Mouse (Mus musculus): Measurements from ENCODE around the gene Ctxn1. TPM values are rescaled to one million over a fixed set of nuclear protein-coding genes. Genes with fewer than 3 reads are reported as not detected.

The Ctxn1 gene
- polyA plus RNA-seq, 1 experiment from 2014 or later: 209 TPM

DNA sequence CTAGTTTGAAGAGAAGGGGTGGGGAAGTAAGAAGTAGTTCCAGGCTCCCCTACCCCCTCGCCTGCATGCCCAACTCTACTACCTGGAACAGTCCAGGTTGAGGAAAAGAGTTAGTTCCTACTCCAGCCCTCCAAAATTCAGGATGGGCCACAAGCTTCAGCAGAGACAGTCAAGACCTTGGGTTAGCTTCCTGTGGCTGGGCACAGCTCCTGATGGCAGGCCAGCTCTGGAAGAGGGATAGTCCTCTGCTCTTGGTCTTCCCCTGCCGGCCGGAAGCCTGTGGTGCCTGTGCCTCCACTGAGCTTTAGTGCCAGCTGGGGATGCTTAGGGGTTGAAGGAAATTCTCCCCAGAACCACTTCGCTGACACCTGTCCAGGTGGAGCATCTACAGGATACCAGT, 32.8 kb downstream of the Ctxn1 start:
- ATAC-seq (ENCODE audit: low FRiP score, low read depth): no peak
- H3K4me2 ChIP-seq (replicated peaks): peak overlapping the region; percentile 51
- no peak overlapping the region for H3K9ac ChIP-seq
- H3K4me3 ChIP-seq: no peak overlapping the region
- no peak overlapping the region for H3K27ac ChIP-seq
- H3K36me3 ChIP-seq: no peaks in the 10 kb centered on the region
- no peaks in the 10 kb centered on the region for H3K9me3 ChIP-seq
- WGBS: 29% methylated on average over 4 of the region's 4 CpGs
- peaks cover 25% of the 10 kb centered on the region for H3K27me3 ChIP-seq (replicated peaks)
- H3K4me1 ChIP-seq: peaks cover 6% of the 10 kb centered on the region

DNA sequence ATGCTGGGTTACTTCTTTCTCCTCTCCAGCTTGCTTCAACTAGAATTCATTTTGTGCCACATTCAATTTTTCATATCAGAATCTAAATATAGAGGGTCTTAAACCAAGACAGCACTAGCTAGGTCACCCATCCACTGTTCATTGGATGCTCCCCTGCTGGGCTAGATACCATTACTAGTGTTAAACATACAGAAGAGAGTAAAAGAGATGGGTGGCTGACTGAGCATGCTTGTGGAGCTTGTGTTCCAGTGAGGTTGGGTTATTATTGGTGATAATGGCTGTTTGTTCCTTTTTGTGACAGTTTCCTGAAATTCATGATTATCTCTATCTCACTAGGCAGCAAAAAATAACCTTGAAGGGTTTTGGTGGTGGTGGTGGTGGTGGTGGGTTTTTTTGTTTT, 37.0 kb downstream of the Ctxn1 start:
- Histone ChIP-seq H3K27ac (no peak overlapping the region), H3K4me2 (replicated peaks) (no peak overlapping the region), H3K27me3 (replicated peaks) (peaks cover 14% of the 10 kb centered on the region), H3K9me3 (no peaks in the 10 kb centered on the region), H3K4me3 (no peak overlapping the region), H3K9ac (no peak overlapping the region), H3K36me3 (no peaks in the 10 kb centered on the region), H3K4me1 (peaks cover 6% of the 10 kb centered on the region)
- no peak for ATAC-seq (ENCODE audit: low FRiP score, low read depth)

DNA sequence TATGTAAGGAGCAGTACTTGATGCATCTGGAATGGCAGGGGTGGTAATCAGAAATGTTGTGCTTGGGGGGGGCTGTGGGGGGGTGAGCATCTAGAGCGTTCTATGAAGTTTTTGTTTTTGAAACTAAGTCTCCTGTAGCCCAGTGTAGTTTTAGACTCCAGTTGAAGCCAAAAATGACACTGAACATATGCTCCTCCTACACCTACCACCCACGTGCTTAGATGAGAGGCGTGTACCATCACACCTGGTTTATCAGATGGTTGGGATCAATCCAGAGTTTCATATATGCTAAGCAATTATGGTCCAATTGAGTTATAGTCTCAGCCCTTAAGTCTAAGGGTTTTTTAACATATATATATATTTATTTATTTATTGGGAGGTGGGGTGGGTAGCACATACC, 39.5 kb downstream of the Ctxn1 start:
- Histone ChIP-seq H3K4me1 (peaks cover 19% of the 10 kb centered on the region), H3K27ac (no peak overlapping the region), H3K4me3 (no peak overlapping the region), H3K9ac (no peak overlapping the region), H3K9me3 (no peaks in the 10 kb centered on the region), H3K4me2 (replicated peaks) (no peak overlapping the region), H3K27me3 (replicated peaks) (0 out of 2 replicates have a peak, but pooled peaks cover 7% of the 10 kb centered on the region), H3K36me3 (peaks cover 2% of the 10 kb centered on the region; the same call in 1 of the 2 replicates)
- 88% methylated on average over 3 of the region's 3 CpGs for WGBS
- no peak for ATAC-seq (ENCODE audit: low FRiP score, low read depth)

- Histone ChIP-seq H3K4me3 (peak within 1 kb of the TSS; percentile 62), H3K36me3 (peaks cover 7% of the 10 kb centered on the region; the same call in 1 of the 2 replicates), H3K4me1 (peaks cover 40% of the 10 kb centered on the region), H3K4me2 (replicated peaks) (peak within 1 kb of the TSS; percentile 87), H3K9ac (peak within 1 kb of the TSS; percentile 86), H3K9me3 (no peaks in the 10 kb centered on the region), H3K27me3 (replicated peaks) (peaks cover 11% of the 10 kb centered on the region; the same call in 1 of the 2 replicates), H3K27ac (peak within 1 kb of the TSS; percentile 63; the same call in 1 of the 2 replicates)
- 1% methylated on average over 44 of the region's 44 CpGs for WGBS
- ATAC-seq (ENCODE audit: low FRiP score, low read depth): peak; percentile 93
Measured at GRCm38 (mm10) chr8:4216791-4217621, 42.1 kb downstream of the Ctxn1 start, which contains the start of gene Prr36. Prr36 (minus strand) TSS chr8:4217459.

DNA sequence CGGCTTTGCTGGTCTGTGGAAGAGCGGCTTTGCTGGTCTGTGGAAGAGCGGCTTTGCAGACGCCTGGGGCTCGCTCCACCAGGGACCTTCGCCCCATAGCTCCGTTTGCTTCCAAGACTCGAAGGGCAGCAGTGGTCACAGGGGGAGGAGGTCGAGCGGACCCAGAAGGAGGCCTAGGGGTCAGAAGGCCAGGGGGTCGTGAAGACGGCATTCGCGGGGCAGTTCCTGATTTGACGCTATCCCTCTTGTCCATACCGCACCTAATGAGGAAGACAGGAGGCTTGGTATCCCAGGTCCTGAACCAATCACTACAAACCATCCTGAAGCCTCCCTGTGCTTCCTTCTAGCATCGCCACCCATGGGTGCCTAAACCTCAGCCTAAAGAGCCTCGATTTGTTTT, 42.8 kb downstream of the Ctxn1 start:
- peak; percentile 11; the same call in 1 of the 2 replicates for ATAC-seq (ENCODE audit: low FRiP score, low read depth)
- Histone ChIP-seq H3K4me3 (peak overlapping the region; percentile 62), H3K27ac (peak overlapping the region; percentile 63; the same call in 1 of the 2 replicates), H3K4me2 (replicated peaks) (peak overlapping the region; percentile 87), H3K36me3 (peaks cover 7% of the 10 kb centered on the region; the same call in 1 of the 2 replicates), H3K9ac (peak overlapping the region; percentile 86), H3K9me3 (no peaks in the 10 kb centered on the region), H3K4me1 (peaks cover 40% of the 10 kb centered on the region), H3K27me3 (replicated peaks) (peaks cover 11% of the 10 kb centered on the region; the same call in 1 of the 2 replicates)
- 6% methylated on average over 18 of the region's 18 CpGs for WGBS

- H3K9me3 ChIP-seq: no peaks in the 10 kb centered on the region
- H3K4me2 ChIP-seq (replicated peaks): peak overlapping the region; percentile 87
- H3K9ac ChIP-seq: peak overlapping the region; percentile 40; the same call in 1 of the 2 replicates
- peaks cover 11% of the 10 kb centered on the region; the same call in 1 of the 2 replicates for H3K27me3 ChIP-seq (replicated peaks)
- WGBS: 10% methylated on average over 33 of the region's 33 CpGs
- peaks cover 25% of the 10 kb centered on the region for H3K36me3 ChIP-seq
- ATAC-seq (ENCODE audit: low FRiP score, low read depth): no peak
- peak overlapping the region; percentile 39 for H3K4me3 ChIP-seq
- peaks cover 43% of the 10 kb centered on the region for H3K4me1 ChIP-seq
- H3K27ac ChIP-seq: no peak overlapping the region
Measured at GRCm38 (mm10) chr8:4214006-4214980, 44.8 kb downstream of the Ctxn1 start.

DNA sequence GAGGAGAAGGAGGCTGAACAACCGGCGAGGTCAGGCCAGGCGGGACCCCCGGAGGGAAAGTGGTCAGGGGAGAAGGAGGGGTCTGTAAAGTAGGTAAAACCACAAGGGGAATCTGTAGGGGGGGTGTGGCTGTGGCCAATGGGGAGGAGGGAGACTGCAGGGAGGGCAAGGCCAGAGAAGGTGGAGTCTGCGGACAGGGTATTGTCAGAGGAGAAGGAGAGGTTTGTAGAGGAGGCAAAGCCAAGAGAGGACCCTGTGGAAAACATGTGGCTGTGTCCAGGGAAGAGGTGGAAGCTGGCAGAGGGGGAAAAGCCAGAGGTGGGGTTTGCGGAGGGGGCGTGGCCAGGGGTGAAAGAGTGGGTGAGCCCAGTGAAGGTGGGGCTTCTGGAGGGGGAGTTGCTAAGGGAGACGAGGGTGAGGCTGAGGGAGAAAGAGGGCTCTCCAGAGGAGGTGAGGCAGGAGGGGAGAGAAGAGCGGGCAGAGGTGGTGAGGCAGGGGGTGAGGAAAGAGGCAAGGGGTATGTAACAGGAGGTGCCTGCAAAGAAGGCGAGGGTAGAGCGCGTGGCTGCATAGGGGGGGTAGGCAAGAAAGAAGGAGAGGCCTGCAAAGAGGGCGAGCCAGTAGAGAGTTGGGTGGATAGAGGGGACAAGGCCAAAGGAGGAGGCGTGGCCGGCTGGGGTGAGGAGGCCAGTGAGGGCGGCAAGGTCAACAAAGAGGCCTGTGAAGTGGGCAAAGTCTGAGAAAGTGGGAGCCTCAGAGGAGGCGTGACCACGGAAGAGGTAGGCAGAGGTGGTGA, 45.7 kb downstream of the Ctxn1 start:
- Histone ChIP-seq H3K4me1 (peaks cover 43% of the 10 kb centered on the region), H3K4me2 (replicated peaks) (peak overlapping the region; percentile 87), H3K27me3 (replicated peaks) (peaks cover 11% of the 10 kb centered on the region; the same call in 1 of the 2 replicates), H3K9me3 (no peaks in the 10 kb centered on the region), H3K4me3 (peak overlapping the region; percentile 39), H3K36me3 (peaks cover 31% of the 10 kb centered on the region), H3K9ac (peak overlapping the region; percentile 56), H3K27ac (no peak overlapping the region)
- peak; percentile 6; the same call in 1 of the 2 replicates for ATAC-seq (ENCODE audit: low FRiP score, low read depth)
- WGBS: 3% methylated on average over 18 of the region's 18 CpGs

DNA sequence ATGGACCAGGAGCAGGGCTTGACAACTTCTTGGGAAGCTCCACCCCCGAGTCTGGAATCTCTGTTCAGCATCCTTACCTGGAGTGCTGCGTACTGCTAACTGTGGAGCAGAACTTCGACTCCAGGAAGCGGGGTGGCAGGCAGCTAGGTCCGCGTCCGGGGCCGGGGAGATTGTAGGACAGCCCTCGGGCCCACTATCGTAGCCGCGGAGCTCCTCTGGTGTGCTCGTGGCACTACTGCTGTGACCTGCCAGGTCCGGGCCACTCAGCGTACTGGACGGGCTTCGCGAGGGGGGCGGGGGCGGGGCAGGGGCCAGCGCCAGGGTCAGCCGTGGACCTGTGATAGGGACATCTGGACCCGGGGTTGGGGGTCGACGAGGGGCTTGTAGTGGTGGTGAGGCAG, 46.3 kb downstream of the Ctxn1 start:
- no peak for ATAC-seq (ENCODE audit: low FRiP score, low read depth)
- WGBS: 2% methylated on average over 25 of the region's 25 CpGs

DNA sequence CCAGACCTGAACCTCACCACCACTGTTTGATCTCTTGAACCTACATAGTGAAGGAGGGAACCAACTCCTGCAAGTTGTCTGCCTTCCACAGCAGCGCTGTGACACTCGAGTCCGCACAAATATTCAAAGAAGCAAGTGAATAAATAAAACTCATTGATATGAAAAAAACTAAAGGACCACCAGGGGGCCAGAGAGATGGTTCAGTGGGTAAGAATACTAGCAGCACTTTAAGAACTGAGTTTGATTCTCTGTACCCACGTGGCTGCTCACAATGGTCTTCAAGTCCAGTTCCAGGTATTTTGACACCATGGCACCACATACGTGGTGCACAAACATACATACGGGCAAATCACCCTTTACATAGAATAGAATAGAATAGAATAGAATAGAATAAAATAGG, 48.0 kb downstream of the Ctxn1 start:
- H3K27me3 ChIP-seq (replicated peaks): peaks cover 28% of the 10 kb centered on the region
- no peak overlapping the region for H3K4me3 ChIP-seq
- H3K36me3 ChIP-seq: peaks cover 44% of the 10 kb centered on the region
- H3K9ac ChIP-seq: no peak overlapping the region
- peaks cover 53% of the 10 kb centered on the region for H3K4me1 ChIP-seq
- no peaks in the 10 kb centered on the region for H3K9me3 ChIP-seq
- ATAC-seq (ENCODE audit: low FRiP score, low read depth): no peak
- 82% methylated on average over 6 of the region's 6 CpGs for WGBS
- H3K27ac ChIP-seq: no peak overlapping the region
- no peak overlapping the region for H3K4me2 ChIP-seq (replicated peaks)

More for the DNA sequence above, 46.3 kb downstream of the Ctxn1 start:
- Histone ChIP-seq H3K27me3 (replicated peaks) (peaks cover 12% of the 10 kb centered on the region), H3K4me3 (peak overlapping the region; percentile 39), H3K36me3 (peaks cover 33% of the 10 kb centered on the region), H3K9ac (peak overlapping the region; percentile 56), H3K9me3 (no peaks in the 10 kb centered on the region), H3K4me2 (replicated peaks) (peak overlapping the region; percentile 87), H3K4me1 (peaks cover 43% of the 10 kb centered on the region), H3K27ac (no peak overlapping the region)
